Mouse (Mus musculus) E14TG2a.4 (cell line): ENCODE measurements around the gene Atp1a2.

ENCODE experiments used
- H3K27me3 ChIP-seq: 2 replicates; pipeline ENCODE4 v1.6.1; 2014; ENCODE audit warnings: low read length, control low read depth; ENCODE audit not compliant: insufficient read depth
- H3K36me3 ChIP-seq: 2 replicates; pipeline ENCODE4 v1.6.1; 2014; ENCODE audit warnings: low read length, control low read depth; ENCODE audit not compliant: insufficient read depth
- H3K4me1 ChIP-seq: replicated peaks from 2 replicates; pipeline ENCODE4 v1.6.1; 2014; ENCODE audit warnings: low read depth, low read length, control low read depth
- H3K4me3 ChIP-seq: replicated peaks from 2 replicates; pipeline ENCODE4 v1.5.1; 2014; ENCODE audit warnings: mild to moderate bottlenecking, low read length
- H3K9me3 ChIP-seq: 2 replicates; pipeline ENCODE4 v1.6.1; 2014; ENCODE audit warnings: low read length, control low read depth
- CTCF ChIP-seq: conservative IDR thresholded peaks from 2 replicates; pipeline ENCODE4 v1.5.1; 2014; ENCODE audit warnings: low read length
- NANOG ChIP-seq: IDR thresholded peaks from 2 replicates; pipeline ENCODE4 v1.6.1; 2014; ENCODE audit warnings: borderline replicate concordance, low read length, mixed read lengths
- POU5F1 ChIP-seq: IDR thresholded peaks from 2 replicates; pipeline ENCODE4 v1.6.1; 2014; ENCODE audit warnings: low read length, borderline replicate concordance

The Atp1a2 gene

GRCm38 (mm10) chr1:172305153-172305552, 7.3 kb upstream of the Atp1a2 start:
- Histone ChIP-seq H3K4me1 (peaks cover 67% of the 10 kb centered on the region), H3K27me3 (peaks cover 6% of the 10 kb centered on the region), H3K4me3 (no peak overlapping the region), H3K9me3 (no peaks in the 10 kb centered on the region), H3K36me3 (no peaks in the 10 kb centered on the region)
- TF ChIP-seq POU5F1: no peak
- TF ChIP-seq CTCF: no peak
- TF ChIP-seq NANOG: no peak

- TF ChIP-seq CTCF (no peak), POU5F1 (no peak), NANOG (no peak)
- H3K9me3 ChIP-seq: no peaks in the 10 kb centered on the region
- peaks cover 8% of the 10 kb centered on the region for H3K27me3 ChIP-seq
- peaks cover 67% of the 10 kb centered on the region for H3K4me1 ChIP-seq
- H3K4me3 ChIP-seq: no peak overlapping the region
- no peaks in the 10 kb centered on the region for H3K36me3 ChIP-seq
These were observed 6.6 kb upstream of the Atp1a2 start for GRCm38 (mm10) chr1:172304443-172304842.

GRCm38 (mm10) chr1:172302851-172303250, 5.0 kb upstream of the Atp1a2 start:
- Histone ChIP-seq H3K4me3 (no peak overlapping the region), H3K9me3 (no peaks in the 10 kb centered on the region), H3K27me3 (peaks cover 8% of the 10 kb centered on the region), H3K4me1 (peaks cover 73% of the 10 kb centered on the region), H3K36me3 (no peaks in the 10 kb centered on the region)
- TF ChIP-seq NANOG (no peak), POU5F1 (no peak), CTCF (no peak)

- peak overlapping the region; percentile 39 for H3K4me3 ChIP-seq
- peaks cover 77% of the 10 kb centered on the region for H3K4me1 ChIP-seq
- TF ChIP-seq CTCF: no peak
- no peak for TF ChIP-seq NANOG
- TF ChIP-seq POU5F1: no peak
- H3K36me3 ChIP-seq: no peaks in the 10 kb centered on the region
- H3K9me3 ChIP-seq: no peaks in the 10 kb centered on the region
- peaks cover 11% of the 10 kb centered on the region for H3K27me3 ChIP-seq
These were observed 4.4 kb upstream of the Atp1a2 start for GRCm38 (mm10) chr1:172302311-172302710.

- no peaks in the 10 kb centered on the region for H3K36me3 ChIP-seq
- peaks cover 12% of the 10 kb centered on the region for H3K27me3 ChIP-seq
- TF ChIP-seq POU5F1: no peak
- no peak for TF ChIP-seq CTCF
- no peak for TF ChIP-seq NANOG
These were observed 3.3 kb upstream of the Atp1a2 start for GRCm38 (mm10) chr1:172301180-172301579.

GRCm38 (mm10) chr1:172300247-172300646, 2.4 kb upstream of the Atp1a2 start:
- TF ChIP-seq NANOG (no peak), CTCF (peak; percentile 34), POU5F1 (no peak)
- peaks cover 88% of the 10 kb centered on the region for H3K4me1 ChIP-seq

More at GRCm38 (mm10) chr1:172301180-172301579, 3.3 kb upstream of the Atp1a2 start:
- no peak overlapping the region for H3K4me3 ChIP-seq
- H3K9me3 ChIP-seq: no peaks in the 10 kb centered on the region
- peaks cover 83% of the 10 kb centered on the region for H3K4me1 ChIP-seq

GRCm38 (mm10) chr1:172299528-172299927, 1.7 kb upstream of the Atp1a2 start:
- H3K4me3 ChIP-seq: no peak overlapping the region
- H3K4me1 ChIP-seq: peaks cover 82% of the 10 kb centered on the region
- no peaks in the 10 kb centered on the region for H3K9me3 ChIP-seq
- peaks cover 22% of the 10 kb centered on the region for H3K27me3 ChIP-seq
- no peaks in the 10 kb centered on the region for H3K36me3 ChIP-seq
- TF ChIP-seq POU5F1: no peak
- no peak for TF ChIP-seq NANOG
- no peak for TF ChIP-seq CTCF

More at GRCm38 (mm10) chr1:172300247-172300646, 2.4 kb upstream of the Atp1a2 start:
- peaks cover 20% of the 10 kb centered on the region for H3K27me3 ChIP-seq
- no peaks in the 10 kb centered on the region for H3K36me3 ChIP-seq
- no peaks in the 10 kb centered on the region for H3K9me3 ChIP-seq
- peak overlapping the region; percentile 26; the same call in 1 of the 2 replicates for H3K4me3 ChIP-seq

- H3K27me3 ChIP-seq: peaks cover 25% of the 10 kb centered on the region
- TF ChIP-seq NANOG: no peak
- TF ChIP-seq CTCF: no peak
- TF ChIP-seq POU5F1: no peak
- no peaks in the 10 kb centered on the region for H3K9me3 ChIP-seq
- no peak overlapping the region for H3K4me3 ChIP-seq
- H3K36me3 ChIP-seq: no peaks in the 10 kb centered on the region
- peaks cover 59% of the 10 kb centered on the region for H3K4me1 ChIP-seq
These were observed 901 bp downstream of the Atp1a2 start for GRCm38 (mm10) chr1:172296816-172297510.

- TF ChIP-seq POU5F1 (no peak), CTCF (no peak), NANOG (no peak)
- Histone ChIP-seq H3K4me3 (no peak overlapping the region), H3K9me3 (no peaks in the 10 kb centered on the region), H3K27me3 (peaks cover 25% of the 10 kb centered on the region), H3K4me1 (peaks cover 50% of the 10 kb centered on the region), H3K36me3 (no peaks in the 10 kb centered on the region)
These were observed 2.1 kb downstream of the Atp1a2 start for GRCm38 (mm10) chr1:172295751-172296197.
